Mouse (Mus musculus) mature B cell (primary cell): ENCODE data around the gene Lamc1.
"Not testable (repeated sequence)": the region's sequence is repeated elsewhere in the genome, so short reads cannot be mapped to it uniquely, and the experiment has no call there.

Source experiments
- in situ Hi-C: fragments of 300-500 bp; cut with MboI; formaldehyde crosslinking; loops from 2 replicates; pipeline ENCODE4 v1.14.3; 2019

Lamc1 gene

GRCm38 (mm10) chr1:153331796-153332443 is 666 bp downstream of the Lamc1 start:
- in situ Hi-C loops = no loop called here

GRCm38 (mm10) chr1:153331206-153331605 is 1.4 kb downstream of the Lamc1 start:
- in situ Hi-C loops = no loop called here

- in situ Hi-C loops = no loop called here
Observed at GRCm38 (mm10) chr1:153329306-153329705, 3.3 kb downstream of the Lamc1 start.

GRCm38 (mm10) chr1:153327063-153327462 is 5.5 kb downstream of the Lamc1 start:
- in situ Hi-C loops = no loop called here

- in situ Hi-C loops = no loop called here
Observed at GRCm38 (mm10) chr1:153326226-153326625, 6.4 kb downstream of the Lamc1 start.

- in situ Hi-C loops = no loop called here
Observed at GRCm38 (mm10) chr1:153321404-153321803, 11.2 kb downstream of the Lamc1 start.

- in situ Hi-C loops = no loop called here
Observed at GRCm38 (mm10) chr1:153320554-153321147, 11.9 kb downstream of the Lamc1 start.

- in situ Hi-C loops = no loop called here
Observed at GRCm38 (mm10) chr1:153320121-153320520, 12.5 kb downstream of the Lamc1 start.

GRCm38 (mm10) chr1:153318741-153319140 is 13.8 kb downstream of the Lamc1 start:
- in situ Hi-C loops = no loop called here

GRCm38 (mm10) chr1:153318287-153318686 is 14.3 kb downstream of the Lamc1 start:
- in situ Hi-C loops = no loop called here

- in situ Hi-C loops = no loop called here
Observed at GRCm38 (mm10) chr1:153317486-153318260, 14.9 kb downstream of the Lamc1 start.

- in situ Hi-C loops = no loop called here
Observed at GRCm38 (mm10) chr1:153316956-153317355, 15.6 kb downstream of the Lamc1 start.

GRCm38 (mm10) chr1:153316286-153316685 is 16.3 kb downstream of the Lamc1 start:
- in situ Hi-C loops = no loop called here

GRCm38 (mm10) chr1:153315121-153315520 is 17.5 kb downstream of the Lamc1 start:
- in situ Hi-C loops = no loop called here

- in situ Hi-C loops = no loop called here
Observed at GRCm38 (mm10) chr1:153312992-153313391, 19.6 kb downstream of the Lamc1 start.

- in situ Hi-C loops = no loop called here
Observed at GRCm38 (mm10) chr1:153310190-153310589, 22.4 kb downstream of the Lamc1 start.

GRCm38 (mm10) chr1:153309310-153309709 is 23.3 kb downstream of the Lamc1 start:
- in situ Hi-C loops = no loop called here

- in situ Hi-C loops = no loop called here
Observed at GRCm38 (mm10) chr1:153308915-153309296, 23.7 kb downstream of the Lamc1 start.

- in situ Hi-C loops = no loop called here
Observed at GRCm38 (mm10) chr1:153308179-153308914, 24.2 kb downstream of the Lamc1 start.

GRCm38 (mm10) chr1:153307509-153308178 is 24.9 kb downstream of the Lamc1 start:
- in situ Hi-C loops = no loop called here

- in situ Hi-C loops = not testable (repeated sequence)
Observed at GRCm38 (mm10) chr1:153305728-153306127, 26.9 kb downstream of the Lamc1 start.

GRCm38 (mm10) chr1:153305249-153305648 is 27.3 kb downstream of the Lamc1 start:
- in situ Hi-C loops = not testable (repeated sequence)
